ENCODE assay signal across 8 mouse cellular contexts in genomic region chr8:117256292-117256938, GRCm38 (mm10). TPM values are rescaled to one million over a fixed set of nuclear protein-coding genes. Genes with fewer than 3 reads are reported as not detected.
A peak's percentile ranks its signal among the peaks of the same experiment; 100 is the strongest.
DNase-seq lines count a peak whose midpoint lies in the region; ATAC-seq lines count a peak whose summit lies in the region.

No protein-coding gene starts in this region.

- H3K27me3 ChIP-seq in heart, embryonic 13.5 days (replicated peaks) = no peaks in the 10 kb centered on the region
- no peaks in the 10 kb centered on the region; the same call in 1 of the 2 replicates for H3K27me3 ChIP-seq in liver, embryonic 12.5 days (replicated peaks)
- H3K27me3 ChIP-seq in splenic B cell, adult 2 months (ENCODE audit: control insufficient read depth, insufficient read depth, low read length, poor library complexity, severe bottlenecking) = no peaks in the 10 kb centered on the region

- H3K9me3 ChIP-seq in heart, embryonic 13.5 days = no peaks in the 10 kb centered on the region
- no peaks in the 10 kb centered on the region for H3K9me3 ChIP-seq in liver, embryonic 12.5 days (replicated peaks)

- H3K4me2 ChIP-seq in heart, embryonic 13.5 days = peak overlapping the region; percentile 78
- peak overlapping the region; percentile 90 for H3K4me2 ChIP-seq in liver, embryonic 12.5 days

- H3K27ac ChIP-seq in brown adipose tissue, adult 24 weeks (replicated peaks; ENCODE audit: low read depth, low read length) = peak overlapping the region; percentile 55
- peak overlapping the region; percentile 74 for H3K27ac ChIP-seq in heart, embryonic 13.5 days (replicated peaks)
- H3K27ac ChIP-seq in liver, embryonic 12.5 days = peak overlapping the region; percentile 88

- DNase-seq in CD4-positive, CD25-positive, alpha-beta regulatory T cell, adult 2 months (ENCODE audit: low read depth, low spot score) = peak; percentile 95
- peak; percentile 98 for DNase-seq in kidney, postnatal 10 days
- peak; percentile 91 for DNase-seq in naive thymus-derived CD4-positive, alpha-beta T cell, adult 2 months (ENCODE audit: low read depth)
- DNase-seq in splenic B cell, adult 2 months (ENCODE audit: low read depth, low spot score) = peak; percentile 94

- H3K36me3 ChIP-seq in heart, embryonic 13.5 days = no peaks in the 10 kb centered on the region
- H3K36me3 ChIP-seq in liver, embryonic 12.5 days = no peaks in the 10 kb centered on the region
- no peaks in the 10 kb centered on the region for H3K36me3 ChIP-seq in splenic B cell, adult 2 months (ENCODE audit: control insufficient read depth, insufficient read depth, low read length, poor library complexity, severe bottlenecking)

- H3K4me1 ChIP-seq in brown adipose tissue, adult 24 weeks (ENCODE audit: control insufficient read depth, insufficient read depth, insufficient read length, low read length) = peaks cover 22% of the 10 kb centered on the region
- H3K4me1 ChIP-seq in heart, embryonic 13.5 days = peaks cover 33% of the 10 kb centered on the region
- H3K4me1 ChIP-seq in liver, embryonic 12.5 days = peaks cover 52% of the 10 kb centered on the region

- peak overlapping the region; percentile 79 for H3K4me3 ChIP-seq in brown adipose tissue, adult 24 weeks (ENCODE audit: insufficient read depth, low read depth, low read length)
- peak overlapping the region; percentile 93 for H3K4me3 ChIP-seq in heart, embryonic 13.5 days
- peak overlapping the region; percentile 84 for H3K4me3 ChIP-seq in liver, embryonic 12.5 days

- under 1% methylated on average over 89 of the region's 92 CpGs for WGBS in heart, embryonic 13.5 days
- WGBS in liver, embryonic 12.5 days (ENCODE audit: insufficient replicate concordance) = 1% methylated on average over 84 of the region's 92 CpGs

- H3K9ac ChIP-seq in heart, embryonic 13.5 days = peak overlapping the region; percentile 97
- peak overlapping the region; percentile 96 for H3K9ac ChIP-seq in liver, embryonic 12.5 days

- peak; percentile 85 for ATAC-seq in erythroid progenitor cell, adult 5-6 weeks (replicated peaks; ENCODE audit: low FRiP score, poor library complexity, severe bottlenecking)
- peak; percentile 93 for ATAC-seq in heart, embryonic 13.5 days (ENCODE audit: extremely low read depth, insufficient number of reproducible peaks, low FRiP score, low TSS enrichment)
- peak; percentile 91 for ATAC-seq in liver, embryonic 12.5 days

RNA-seq across cellular contexts. Expression of gene Cmip, which starts 0.4 kb away (rescaled TPM):
- polyA plus RNA-seq in brown adipose tissue, adult 24 weeks (2012; ENCODE audit: insufficient read depth, insufficient read length, missing spikeins) = 4.2 and 6.1 TPM in 2 replicates
- total RNA-seq in erythroid progenitor cell, adult 5-6 weeks (2015; ENCODE audit: low replicate concordance) = 50.3 and 64.2 TPM in 2 replicates
- total RNA-seq in erythroid progenitor cell, adult 5-6 weeks (2017; ENCODE audit: low replicate concordance) = 42.0 and 49.3 TPM in 2 replicates
- 6.2 and 6.5 TPM in 2 replicates for polyA plus RNA-seq in heart, embryonic 13.5 days (2015; fragmentation: Nextera tagmentation; extraction: Ambion mirVana)
- polyA plus RNA-seq in liver, embryonic 12.5 days (2016; fragmentation: Nextera tagmentation; extraction: Ambion mirVana) = 18.7 and 21.6 TPM in 2 replicates

Comparison
In these comparisons a context has a peak if more than half of its experiments do, and no peak if none do; other contexts are left out.
1. Peak in every context shown above with its lines: DNase-seq, ATAC-seq, H3K4me3 ChIP-seq and H3K27ac ChIP-seq.